Mouse (Mus musculus) myocyte (in vitro differentiated cells): ENCODE measurements around the gene Ptpn23.

ENCODE experiments used
- CEBPB ChIP-seq: IDR thresholded peaks from 2 replicates; pipeline ENCODE4 v1.6.1; 2011; ENCODE audit warnings: mild to moderate bottlenecking, moderate library complexity; ENCODE audit not compliant: poor library complexity, insufficient read depth, severe bottlenecking
- E2F4 ChIP-seq: IDR thresholded peaks from one replicate; pipeline ENCODE4 v1.6.1; 2011; ENCODE audit warnings: mild to moderate bottlenecking, control low read depth, moderate library complexity; ENCODE audit not compliant: insufficient read depth
- MAX ChIP-seq: IDR thresholded peaks from one replicate; pipeline ENCODE4 v1.6.1; 2011; ENCODE audit warnings: low read depth, mild to moderate bottlenecking, control low read depth
- MYOD1 ChIP-seq, 3 experiments: IDR thresholded peaks; one replicate each; pipeline ENCODE4 v1.6.1; 2011; ENCODE audit warnings: control low read depth in 2 of 3, low read depth in 2 of 3, mild to moderate bottlenecking in 2 of 3, moderate library complexity in 1 of 3; ENCODE audit not compliant: insufficient read length in 2 of 3, control insufficient read depth in 1 of 3
- MYOG ChIP-seq, 3 experiments: IDR thresholded peaks; one replicate each; pipeline ENCODE4 v1.6.1; 2011; ENCODE audit warnings: control low read depth in 2 of 3, low read depth in 2 of 3, mild to moderate bottlenecking in 2 of 3; ENCODE audit not compliant: insufficient read length in 2 of 3, control insufficient read depth in 1 of 3, insufficient read depth in 1 of 3
- POLR2A ChIP-seq: IDR thresholded peaks from one replicate; pipeline ENCODE4 v1.6.1; 2011; ENCODE audit warnings: low read depth, mild to moderate bottlenecking, control low read depth, moderate library complexity; ENCODE audit not compliant: insufficient read length
- TCF12 ChIP-seq: IDR thresholded peaks from one replicate; pipeline ENCODE4 v1.6.1; 2011; ENCODE audit warnings: mild to moderate bottlenecking, control low read depth; ENCODE audit not compliant: poor library complexity, insufficient read depth, severe bottlenecking

DNA sequence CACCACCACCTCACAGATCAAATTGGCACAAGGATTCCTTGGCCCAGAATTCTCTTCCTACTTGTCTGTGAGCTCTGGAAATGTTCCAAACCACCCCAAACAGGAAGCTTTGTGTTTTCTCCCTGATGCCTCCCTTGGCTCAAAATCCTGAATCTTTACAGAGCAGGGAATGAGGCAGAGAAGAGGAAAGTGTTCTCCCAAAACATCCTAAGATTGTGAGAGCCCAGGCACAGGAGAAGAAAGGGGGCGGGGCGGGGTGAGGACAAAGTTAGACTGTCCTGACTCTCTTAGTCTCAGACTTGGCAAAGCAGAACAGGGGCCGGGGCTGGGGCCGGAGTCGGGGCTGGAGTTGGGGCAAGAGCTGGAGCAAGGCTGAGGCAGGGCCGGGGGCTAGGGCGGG is 4.9 kb upstream of the Ptpn23 start:
- no peak for TF ChIP-seq TCF12
- no peak for TF ChIP-seq POLR2A
- no peak for TF ChIP-seq E2F4
- TF ChIP-seq MYOD1 (IDR thresholded peaks at IDR 0.05; ENCODE audit: control insufficient read depth in 1 of 3, insufficient read length in 2 of 3, low read depth in 2 of 3) = no peak
- no peak for TF ChIP-seq MYOG (IDR thresholded peaks at IDR 0.05; ENCODE audit: control insufficient read depth in 1 of 3, insufficient read depth in 1 of 3, insufficient read length in 2 of 3, low read depth in 2 of 3)
- TF ChIP-seq MAX = no peak
- TF ChIP-seq CEBPB = no peak
